Mouse (Mus musculus) kidney, adult 2 months (tissue): Measurements from ENCODE around the gene 2010300C02Rik.

Experiments
- CTCF ChIP-seq: fragments of 200-500 bp; conservative IDR thresholded peaks from 2 replicates; pipeline ENCODE4 v1.5.1; 2011; ENCODE audit warnings: low read depth, mild to moderate bottlenecking, control low read depth, low read length, moderate library complexity, mixed read lengths; ENCODE audit not compliant: insufficient read depth, insufficient read length
- POLR2A ChIP-seq: fragments of 200-500 bp; IDR thresholded peaks from one replicate; pipeline ENCODE4 v1.6.1; 2011; ENCODE audit warnings: low read depth, low read length, control low read depth

DNA sequence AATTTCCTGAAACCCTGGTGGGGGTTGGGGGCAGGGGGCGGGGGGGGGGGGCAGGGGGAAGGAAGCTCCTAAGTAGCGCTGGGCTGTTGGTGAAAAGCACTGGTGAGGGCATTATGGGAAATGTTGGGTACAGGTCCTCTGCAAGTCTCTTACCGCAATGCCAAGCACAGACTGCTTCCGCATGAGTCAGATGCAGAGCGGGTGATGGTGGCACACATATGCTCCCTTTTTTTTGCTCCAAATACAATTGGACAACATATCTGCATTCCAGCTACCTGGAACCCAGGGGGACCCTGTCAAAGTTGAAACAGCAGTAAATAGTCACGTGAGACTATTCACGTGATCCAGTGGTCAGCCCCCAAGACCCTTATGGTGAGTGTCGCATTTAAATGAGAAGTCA is 7.3 kb upstream of the 2010300C02Rik start:
- TF ChIP-seq CTCF: no peak
- no peak for TF ChIP-seq POLR2A
